ENCODE assay signal across 8 mouse cellular contexts in genomic region chr3:87796736-87797334, GRCm38 (mm10). TPM values are rescaled to one million over a fixed set of nuclear protein-coding genes. Genes with fewer than 3 reads are reported as not detected.
DNase-seq lines count a peak whose midpoint lies in the region; ATAC-seq lines count a peak whose summit lies in the region.

Insrr (plus strand) TSS chr3:87796951.

- intact Hi-C loops in left cerebral cortex, postnatal 36 days (cut with DNase I) = no loop called here

- peaks cover 99% of the 10 kb centered on the region for H3K27me3 ChIP-seq in kidney, embryonic 15.5 days

- H3K36me3 ChIP-seq in kidney, embryonic 15.5 days = no peaks in the 10 kb centered on the region

- 0 out of 2 replicates have a peak within 1 kb of the TSS, but pooled peaks have one; percentile 28 for H3K9ac ChIP-seq in kidney, embryonic 15.5 days

- ATAC-seq in granulocyte monocyte progenitor cell, adult 5-6 weeks (replicated peaks; ENCODE audit: poor library complexity, severe bottlenecking) = peak; percentile 45
- no peak for ATAC-seq in kidney, embryonic 15.5 days (replicated peaks; ENCODE audit: low FRiP score)

- DNase-seq in B cell, adult 2 months = peak; percentile 20 to 31
- peak; percentile 41 for DNase-seq in adrenal gland, postnatal 25 days
- peak; percentile 43 for DNase-seq in lung, postnatal 36 days
- no peak for DNase-seq in left cerebral cortex, adult 18-20 months (ENCODE audit: low spot score in 2 of 2)
- no peak for DNase-seq in left cerebral cortex, postnatal 36 days (ENCODE audit: low spot score in 2 of 2)
- DNase-seq in cerebellum, postnatal 14 days = no peak

- peak within 1 kb of the TSS; percentile 40 for H3K4me3 ChIP-seq in kidney, embryonic 15.5 days (replicated peaks)

- no peak within 1 kb of the TSS for H3K27ac ChIP-seq in kidney, embryonic 15.5 days

- no peaks in the 10 kb centered on the region for H3K9me3 ChIP-seq in kidney, embryonic 15.5 days (replicated peaks)

- peak within 1 kb of the TSS; percentile 72 for H3K4me2 ChIP-seq in kidney, embryonic 15.5 days

- 3% methylated on average over 29 of the region's 29 CpGs for WGBS in kidney, embryonic 15.5 days

- peaks cover 39% of the 10 kb centered on the region for H3K4me1 ChIP-seq in kidney, embryonic 15.5 days

RNA-seq across cellular contexts. Expression of gene Insrr, which starts in this region (rescaled TPM):
- 0.81 and 1.0 TPM in 2 replicates for total RNA-seq in adrenal gland, postnatal 25 days (2021)
- not detected in 2 replicates for total RNA-seq in granulocyte monocyte progenitor cell, adult 5-6 weeks (2014; fragmentation: Nextera tagmentation)
- total RNA-seq in granulocyte monocyte progenitor cell, adult 5-6 weeks (2017) = not detected in 2 replicates
- polyA plus RNA-seq in kidney, embryonic 15.5 days (2015; fragmentation: Nextera tagmentation; extraction: Ambion mirVana) = 1.2 and 1.5 TPM in 2 replicates
- total RNA-seq in left cerebral cortex, adult 18-20 months (2021) = under 1 TPM; 0.72 to 0.96 TPM
- under 1 TPM; 0.39 to 0.77 TPM for total RNA-seq in left cerebral cortex, postnatal 36 days (2021)

Comparison
In these comparisons a context has a peak if more than half of its experiments do, and no peak if none do; other contexts are left out.
1. Peak in ATAC-seq in granulocyte monocyte progenitor cell, adult 5-6 weeks; RNA of the gene not detected or under 1 TPM.
2. DNase-seq: peak in B cell, adult 2 months (2 of 2), adrenal gland, postnatal 25 days (single experiment) and lung, postnatal 36 days (single experiment); none in left cerebral cortex, adult 18-20 months (0 of 2), left cerebral cortex, postnatal 36 days (0 of 2) and cerebellum, postnatal 14 days (0 of 2).